Mouse (Mus musculus) effector memory CD4-positive, alpha-beta T cell, adult 5 months (primary cell): ENCODE data around the gene Ifnlr1. TPM values are rescaled to one million over a fixed set of nuclear protein-coding genes. Genes with fewer than 3 reads are reported as not detected.

Source experiments
- polyA plus RNA-seq: library from polyadenylated mRNA; unstranded; fragments of 100-300 nt; shearing (Covaris generic); gene quantifications from one replicate; pipeline ENCODE4 v1.2.1, GENCODE M21; 2017

Ifnlr1 gene
- polyA plus RNA-seq, result not detected

GRCm38 (mm10) chr4:135685906-135686567 is at the start of gene Ifnlr1:
TSS of gene Ifnlr1 (plus strand) at chr4:135686287.

GRCm38 (mm10) chr4:135727817-135728216 is 41.7 kb downstream of the Ifnlr1 start, which contains the start of gene Il22ra1:
TSS of gene Il22ra1 (plus strand) at chr4:135728172.

Other genes starting within 250 kb of the Ifnlr1 start
- gene Stpg1, start 191.5 kb upstream of the Ifnlr1 start, polyA plus RNA-seq, result not detected
- gene Nipal3, start 191.2 kb upstream of the Ifnlr1 start, polyA plus RNA-seq, result 13.7 TPM
- gene Grhl3, start 112.7 kb upstream of the Ifnlr1 start, polyA plus RNA-seq, result not detected
- gene Il22ra1, start 41.9 kb downstream of the Ifnlr1 start, polyA plus RNA-seq, result not detected
- gene Myom3, start 73.4 kb downstream of the Ifnlr1 start, polyA plus RNA-seq, result not detected
- 203 TPM for gene Srsf10, start 169.5 kb downstream of the Ifnlr1 start, polyA plus RNA-seq
- 191 TPM for gene Pnrc2, start 187.6 kb downstream of the Ifnlr1 start, polyA plus RNA-seq
- 0.85 TPM for gene Cnr2, start 209.1 kb downstream of the Ifnlr1 start, polyA plus RNA-seq
- gene Fuca1, start 234.4 kb downstream of the Ifnlr1 start, polyA plus RNA-seq, result 57.2 TPM